Mouse (Mus musculus): ENCODE results near the gene Rufy2. TPM values are rescaled to one million over a fixed set of nuclear protein-coding genes. Genes with fewer than 3 reads are reported as not detected.

The Rufy2 gene
- total and polyA plus RNA-seq, 3 experiments = 1.8 to 2.6 TPM; not detected in 1

GRCm38 (mm10) chr10:63043154-63043553 lies 63.1 kb downstream of the Rufy2 start:
- H3K27ac ChIP-seq (ENCODE audit: control insufficient read depth, low read depth, low read length) = no peak overlapping the region
- DNase-seq (ENCODE audit: low read depth, low spot score) = no peak
- H3K4me3 ChIP-seq (ENCODE audit: control insufficient read depth in 1 of 2, insufficient read depth in 1 of 2, low read depth in 2 of 2, low read length in 2 of 2) = no peak overlapping the region
- H3K4me1 ChIP-seq (ENCODE audit: control insufficient read depth in 1 of 2, insufficient read depth in 2 of 2, low read length in 2 of 2) = no peaks in the 10 kb centered on the region
- no peaks in the 10 kb centered on the region for H3K9me3 ChIP-seq (replicated peaks; ENCODE audit: insufficient read depth, low read length)
- H3K27me3 ChIP-seq (ENCODE audit: control insufficient read depth in 1 of 2, insufficient read depth in 2 of 2, low read length in 2 of 2) = peaks cover 0 to 2% of the 10 kb centered on the region in 2 experiments; a peak in 1 of 4 replicates
- H3K9ac ChIP-seq (ENCODE audit: control insufficient read depth, low read depth, low read length, poor library complexity, severe bottlenecking) = no peak overlapping the region
- TF ChIP-seq GATA1 (IDR thresholded peaks at IDR 0.05; ENCODE audit: low read depth, low read length) (no peak), CTCF (IDR thresholded peaks at IDR 0.05 in 2 of 3, conservative IDR thresholded peaks at IDR 0.05 in 1 of 3; ENCODE audit: control insufficient read depth in 1 of 3, insufficient read depth in 1 of 3, low read depth in 2 of 3, low read length in 3 of 3, poor library complexity in 1 of 3, severe bottlenecking in 1 of 3) (peak in 1 of 3 experiments; percentile 39; a peak in 2 of 6 replicates), ELF1 (IDR thresholded peaks at IDR 0.05; ENCODE audit: low read depth, low read length) (no peak), USF1 (IDR thresholded peaks at IDR 0.05; ENCODE audit: low read depth, low read length) (no peak), POLR2AphosphoS2 (IDR thresholded peaks at IDR 0.05; ENCODE audit: low read length) (no peak), SMC3 (IDR thresholded peaks at IDR 0.05; ENCODE audit: low read depth, low read length) (peak; percentile 36), RAD21 (IDR thresholded peaks at IDR 0.05; ENCODE audit: low read depth, low read length) (peak; percentile 36)
- no peaks in the 10 kb centered on the region for H3K79me2 ChIP-seq (ENCODE audit: control insufficient read depth, insufficient read depth, low read length, poor library complexity)
- H3K36me3 ChIP-seq (ENCODE audit: control insufficient read depth in 1 of 2, insufficient read depth in 2 of 2, low read length in 2 of 2) = no peaks in the 10 kb centered on the region

DNA sequence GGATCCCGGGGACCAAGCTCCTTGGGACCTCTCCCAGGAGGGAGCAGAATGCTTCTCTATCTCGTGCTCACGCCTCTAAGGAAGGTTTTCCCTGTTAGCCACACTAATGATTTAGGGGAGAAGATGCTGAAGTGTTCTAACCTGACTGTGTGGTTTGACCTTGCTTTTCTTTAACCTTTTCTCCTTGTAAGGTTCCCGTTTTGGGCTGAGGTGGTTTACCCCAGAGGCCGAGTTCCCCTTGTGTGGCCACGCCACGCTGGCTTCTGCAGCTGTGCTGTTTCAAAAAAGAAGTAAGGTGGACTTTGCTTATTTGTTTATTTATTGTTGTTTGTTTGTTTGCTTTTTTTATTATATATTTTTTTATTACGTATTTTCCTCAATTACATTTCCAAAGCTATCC lies 67.7 kb downstream of the Rufy2 start:
- no peak for DNase-seq (ENCODE audit: low read depth, low spot score)
- no peak overlapping the region for H3K9ac ChIP-seq (ENCODE audit: control insufficient read depth, low read depth, low read length, poor library complexity, severe bottlenecking)

GRCm38 (mm10) chr10:63049106-63049505 lies 69.1 kb downstream of the Rufy2 start:
- Histone ChIP-seq H3K79me2 (ENCODE audit: control insufficient read depth, insufficient read depth, low read length, poor library complexity) (no peaks in the 10 kb centered on the region), H3K27ac (ENCODE audit: control insufficient read depth, low read depth, low read length) (no peak overlapping the region), H3K36me3 (ENCODE audit: control insufficient read depth in 1 of 2, insufficient read depth in 2 of 2, low read length in 2 of 2) (no peaks in the 10 kb centered on the region), H3K4me1 (ENCODE audit: control insufficient read depth in 1 of 2, insufficient read depth in 2 of 2, low read length in 2 of 2) (no peaks in the 10 kb centered on the region), H3K9me3 (replicated peaks; ENCODE audit: insufficient read depth, low read length) (no peaks in the 10 kb centered on the region), H3K27me3 (ENCODE audit: control insufficient read depth in 1 of 2, insufficient read depth in 2 of 2, low read length in 2 of 2) (no peaks in the 10 kb centered on the region), H3K9ac (ENCODE audit: control insufficient read depth, low read depth, low read length, poor library complexity, severe bottlenecking) (no peak overlapping the region), H3K4me3 (ENCODE audit: control insufficient read depth in 1 of 2, insufficient read depth in 1 of 2, low read depth in 2 of 2, low read length in 2 of 2) (no peak overlapping the region)
- no peak for DNase-seq (ENCODE audit: low read depth, low spot score)
- no peak for TF ChIP-seq NELFE (IDR thresholded peaks at IDR 0.05; ENCODE audit: low read depth, low read length)
- TF ChIP-seq MAFK (IDR thresholded peaks at IDR 0.05; ENCODE audit: borderline replicate concordance, low read depth, low read length) = no peak
- TF ChIP-seq ZMIZ1 (IDR thresholded peaks at IDR 0.05; ENCODE audit: low read depth, low read length) = no peak
- TF ChIP-seq CHD2 (IDR thresholded peaks at IDR 0.05; ENCODE audit: low read length) = no peak
- TF ChIP-seq EP300 (IDR thresholded peaks at IDR 0.05; ENCODE audit: low read depth in 1 of 2, low read length in 2 of 2) = no peak
- no peak for TF ChIP-seq POLR2AphosphoS2 (IDR thresholded peaks at IDR 0.05; ENCODE audit: low read length)
- TF ChIP-seq MXI1 (IDR thresholded peaks at IDR 0.05; ENCODE audit: low read depth, low read length) = no peak
- no peak for TF ChIP-seq MEF2A (IDR thresholded peaks at IDR 0.05; ENCODE audit: extremely low read depth, insufficient replicate concordance, low read depth, low read length, poor library complexity, severe bottlenecking)
- TF ChIP-seq TAL1 (IDR thresholded peaks at IDR 0.05; ENCODE audit: low read length) = no peak
- no peak for TF ChIP-seq ZC3H11A (IDR thresholded peaks at IDR 0.05; ENCODE audit: low read depth, low read length)
- TF ChIP-seq ELF1 (IDR thresholded peaks at IDR 0.05; ENCODE audit: low read depth, low read length) = no peak
- TF ChIP-seq E2F4 (IDR thresholded peaks at IDR 0.05; ENCODE audit: borderline replicate concordance, low read depth, low read length) = no peak
- TF ChIP-seq POLR2A (IDR thresholded peaks at IDR 0.05; ENCODE audit: control insufficient read depth in 1 of 2, insufficient read depth in 1 of 2, low read depth in 1 of 2, low read length in 2 of 2, poor library complexity in 1 of 2) = no peak
- no peak for TF ChIP-seq UBTF (IDR thresholded peaks at IDR 0.05; ENCODE audit: borderline replicate concordance, insufficient read depth, low read depth, low read length)
- TF ChIP-seq CHD1 (IDR thresholded peaks at IDR 0.05; ENCODE audit: low read depth, low read length) = no peak

More for the DNA sequence above, 67.7 kb downstream of the Rufy2 start:
- no peak overlapping the region for H3K4me3 ChIP-seq (ENCODE audit: control insufficient read depth in 1 of 2, insufficient read depth in 1 of 2, low read depth in 2 of 2, low read length in 2 of 2)
- H3K27me3 ChIP-seq (ENCODE audit: control insufficient read depth in 1 of 2, insufficient read depth in 2 of 2, low read length in 2 of 2) = peaks cover 0 to 2% of the 10 kb centered on the region in 2 experiments; a peak in 1 of 4 replicates
- no peaks in the 10 kb centered on the region for H3K4me1 ChIP-seq (ENCODE audit: control insufficient read depth in 1 of 2, insufficient read depth in 2 of 2, low read length in 2 of 2)
- no peaks in the 10 kb centered on the region for H3K36me3 ChIP-seq (ENCODE audit: control insufficient read depth in 1 of 2, insufficient read depth in 2 of 2, low read length in 2 of 2)
- H3K9me3 ChIP-seq (replicated peaks; ENCODE audit: insufficient read depth, low read length) = no peaks in the 10 kb centered on the region
- H3K27ac ChIP-seq (ENCODE audit: control insufficient read depth, low read depth, low read length) = no peak overlapping the region
- no peak for TF ChIP-seq NRF1 (IDR thresholded peaks at IDR 0.05; ENCODE audit: insufficient read depth, low read depth, low read length, poor library complexity, severe bottlenecking)
- TF ChIP-seq USF2 (IDR thresholded peaks at IDR 0.05; ENCODE audit: borderline replicate concordance in 1 of 2, insufficient read depth in 1 of 2, low read depth in 1 of 2, low read length in 2 of 2) = no peak
- TF ChIP-seq ZNF384 (IDR thresholded peaks at IDR 0.05; ENCODE audit: low read depth, low read length) = no peak
- no peak for TF ChIP-seq MAZ (IDR thresholded peaks at IDR 0.05; ENCODE audit: low read depth, low read length)
- TF ChIP-seq USF1 (IDR thresholded peaks at IDR 0.05; ENCODE audit: low read depth, low read length) = no peak
- no peak for TF ChIP-seq ETS1 (IDR thresholded peaks at IDR 0.05; ENCODE audit: low read depth, low read length)
- TF ChIP-seq POLR2A (IDR thresholded peaks at IDR 0.05; ENCODE audit: control insufficient read depth in 1 of 2, insufficient read depth in 1 of 2, low read depth in 1 of 2, low read length in 2 of 2, poor library complexity in 1 of 2) = no peak
- TF ChIP-seq SMC3 (IDR thresholded peaks at IDR 0.05; ENCODE audit: low read depth, low read length) = no peak
- TF ChIP-seq POLR2AphosphoS2 (IDR thresholded peaks at IDR 0.05; ENCODE audit: low read length) = no peak
- TF ChIP-seq NELFE (IDR thresholded peaks at IDR 0.05; ENCODE audit: low read depth, low read length) = no peak
- TF ChIP-seq RCOR1 (IDR thresholded peaks at IDR 0.05; ENCODE audit: low read depth, low read length) = no peak
- TF ChIP-seq E2F4 (IDR thresholded peaks at IDR 0.05; ENCODE audit: borderline replicate concordance, low read depth, low read length) = no peak
- no peak for TF ChIP-seq POLR2AphosphoS5 (IDR thresholded peaks at IDR 0.05; ENCODE audit: borderline replicate concordance, low read depth, low read length)
- no peak for TF ChIP-seq ELF1 (IDR thresholded peaks at IDR 0.05; ENCODE audit: low read depth, low read length)
- no peak for TF ChIP-seq MYB (IDR thresholded peaks at IDR 0.05; ENCODE audit: low read depth, low read length)
- no peak for TF ChIP-seq MYC (IDR thresholded peaks at IDR 0.05; ENCODE audit: low read depth, low read length)
- no peak for TF ChIP-seq HCFC1 (IDR thresholded peaks at IDR 0.05; ENCODE audit: low read depth, low read length)
- TF ChIP-seq TAL1 (IDR thresholded peaks at IDR 0.05; ENCODE audit: low read length) = no peak
- TF ChIP-seq ZC3H11A (IDR thresholded peaks at IDR 0.05; ENCODE audit: low read depth, low read length) = no peak
- TF ChIP-seq ZMIZ1 (IDR thresholded peaks at IDR 0.05; ENCODE audit: low read depth, low read length) = no peak
- no peaks in the 10 kb centered on the region for H3K79me2 ChIP-seq (ENCODE audit: control insufficient read depth, insufficient read depth, low read length, poor library complexity)
